Mouse (Mus musculus) cerebellum, postnatal 4 days (tissue): ENCODE results near the gene Vta1.
A peak's percentile ranks its signal among the peaks of the same experiment; 100 is the strongest.

Experiments
- DNase-seq, 2 experiments: peaks; one replicate each; pipeline ENCODE4 v3.0.0; 2022; ENCODE audit warnings: low spot score in 2 of 2, mixed read lengths in 1 of 2

Vta1 gene

DNA sequence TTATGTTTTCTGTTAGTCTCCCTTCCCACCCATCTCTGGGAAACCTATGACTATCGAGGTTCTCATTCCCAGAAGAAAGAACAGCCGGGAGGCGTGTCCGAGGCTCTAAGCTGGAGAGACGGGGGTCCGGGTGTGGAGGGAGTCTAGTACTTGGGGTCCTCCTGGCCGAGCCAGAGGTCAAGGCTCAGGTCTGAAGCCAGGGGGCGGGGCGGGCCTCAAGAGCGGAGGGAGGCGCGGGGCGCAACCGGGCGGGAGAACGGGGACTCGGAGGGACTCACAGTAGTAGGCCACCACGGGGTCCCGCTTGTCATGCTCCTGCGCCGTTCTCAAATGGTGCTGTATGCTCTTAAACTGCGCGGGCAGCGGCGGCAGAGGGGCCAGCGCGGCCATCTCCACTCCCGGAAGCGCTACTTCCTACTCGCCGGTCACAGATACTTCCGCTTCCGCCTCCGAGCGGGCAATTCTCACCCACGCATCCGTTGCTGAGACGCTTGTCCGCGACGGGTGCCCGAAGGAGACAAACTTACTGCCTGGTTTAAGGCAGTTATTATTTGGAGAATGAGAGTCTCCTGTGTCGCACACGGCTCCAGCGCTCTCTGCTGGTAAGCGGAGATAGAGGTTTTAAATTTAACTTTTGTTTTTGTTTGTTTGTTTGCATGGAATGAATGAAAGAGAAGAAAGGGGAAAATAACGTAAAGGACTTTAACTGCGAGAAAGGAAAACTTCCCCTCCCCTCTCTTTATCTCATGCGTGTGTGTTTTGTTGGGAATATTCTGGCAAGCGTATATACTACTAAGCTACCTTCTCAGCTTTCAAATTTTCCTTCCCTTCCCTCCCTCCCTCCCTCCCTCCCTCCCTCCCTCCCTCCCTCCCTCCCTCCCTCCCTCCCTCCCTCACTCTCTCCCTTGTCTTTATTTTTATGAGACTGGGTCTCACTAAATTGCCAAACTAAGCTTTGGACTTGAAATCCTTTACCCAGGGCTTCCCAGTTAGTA lies at the start of gene Vta1, which contains the start of gene Nmbr:
Gene Vta1, minus strand, starts transcription at position 489 of the 995 bp plus-strand sequence.
Gene Nmbr, plus strand, starts transcription at position 520 of the 995 bp plus-strand sequence.
- peak; percentile 95 for DNase-seq

DNA sequence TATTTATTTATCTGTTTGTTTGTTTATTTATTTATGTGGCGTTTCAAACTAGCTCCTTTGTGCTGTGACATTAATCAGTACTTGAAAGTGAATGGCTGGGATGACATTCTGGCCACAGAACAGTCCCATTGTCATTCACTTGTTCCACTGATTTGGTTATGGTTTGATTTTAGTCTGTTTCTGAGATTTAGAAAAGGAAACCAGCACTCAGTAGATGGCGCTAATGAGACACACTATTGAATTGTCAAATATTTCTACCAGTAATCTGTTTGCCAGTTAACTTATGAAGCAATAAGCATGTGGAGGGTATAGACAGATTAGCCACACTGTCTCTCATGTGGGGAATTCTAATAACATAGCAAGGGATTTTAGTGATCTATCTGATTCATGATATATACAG lies 28.9 kb upstream of the Vta1 start:
- peak in 1 of 2 experiments; percentile 28 for DNase-seq

DNA sequence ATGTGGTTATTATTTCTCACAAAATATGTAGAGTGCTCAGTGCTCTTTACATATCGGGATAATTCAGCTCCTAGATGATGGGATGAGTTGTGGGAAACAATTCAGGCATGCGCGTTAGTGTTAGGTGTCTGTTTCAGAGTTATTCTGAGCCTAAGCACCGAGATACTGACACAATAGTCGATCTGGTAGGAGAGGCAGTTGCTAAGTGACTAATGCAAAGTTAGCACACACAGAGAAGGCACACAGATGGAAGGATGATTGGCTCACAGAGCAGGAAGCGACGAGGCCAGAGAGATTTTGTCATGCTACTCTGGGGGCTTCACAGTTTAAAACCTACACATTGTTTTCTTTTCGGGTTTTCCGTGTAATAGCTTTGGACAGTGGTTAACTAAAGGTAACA lies 20.3 kb upstream of the Vta1 start:
- no peak for DNase-seq

DNA sequence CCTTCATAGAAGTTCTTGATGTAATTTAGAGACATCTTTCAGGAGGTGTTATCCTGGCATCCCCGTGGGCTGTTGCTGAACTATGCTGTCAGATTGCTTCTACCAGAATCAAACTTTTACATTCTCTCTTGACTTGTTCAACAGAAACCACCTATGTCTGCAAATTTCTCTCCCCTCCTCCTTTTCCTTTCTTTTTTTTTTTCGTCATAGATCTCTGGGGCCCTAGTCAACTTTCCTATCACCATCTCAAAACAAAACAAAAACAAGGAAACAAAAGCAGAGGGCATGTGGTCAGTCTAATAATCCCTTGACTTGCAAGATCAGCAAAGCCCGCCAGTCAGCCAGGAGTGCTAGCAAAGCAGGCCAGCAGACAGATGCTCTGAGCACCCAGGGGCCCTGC lies 12.8 kb upstream of the Vta1 start, which contains the start of gene Gje1:
Gene Gje1, minus strand, starts transcription at position 101 of the 400 bp plus-strand sequence.
- DNase-seq: no peak

DNA sequence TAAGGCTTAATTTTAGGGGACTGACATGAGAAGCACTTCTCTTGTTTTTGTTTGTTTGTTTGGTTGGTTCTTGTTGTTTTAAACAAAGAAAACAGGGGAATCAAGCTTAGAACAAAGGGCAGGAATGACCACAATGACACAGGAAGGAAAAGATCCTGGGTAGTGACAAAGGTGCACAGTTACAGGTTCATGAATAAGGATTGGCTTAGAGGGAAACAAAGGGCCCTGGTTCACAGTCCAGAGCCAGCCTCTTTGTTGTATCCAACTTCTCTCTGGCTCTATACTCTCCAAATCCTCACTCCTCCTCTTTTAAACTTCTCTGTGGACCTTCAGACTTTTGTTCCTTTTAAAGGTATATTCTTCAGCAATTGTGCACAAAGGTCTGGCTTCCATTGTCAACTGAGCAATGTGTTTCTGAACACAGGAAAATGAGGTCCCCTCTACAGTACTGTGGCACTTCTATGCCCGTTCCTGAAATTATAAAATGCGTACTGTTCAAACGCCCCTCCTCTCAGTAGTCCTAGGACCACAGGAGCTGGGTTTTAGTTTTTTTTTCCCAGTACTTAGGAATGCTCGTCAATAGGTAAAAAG lies 1.4 kb downstream of the Vta1 start:
- no peak for DNase-seq

DNA sequence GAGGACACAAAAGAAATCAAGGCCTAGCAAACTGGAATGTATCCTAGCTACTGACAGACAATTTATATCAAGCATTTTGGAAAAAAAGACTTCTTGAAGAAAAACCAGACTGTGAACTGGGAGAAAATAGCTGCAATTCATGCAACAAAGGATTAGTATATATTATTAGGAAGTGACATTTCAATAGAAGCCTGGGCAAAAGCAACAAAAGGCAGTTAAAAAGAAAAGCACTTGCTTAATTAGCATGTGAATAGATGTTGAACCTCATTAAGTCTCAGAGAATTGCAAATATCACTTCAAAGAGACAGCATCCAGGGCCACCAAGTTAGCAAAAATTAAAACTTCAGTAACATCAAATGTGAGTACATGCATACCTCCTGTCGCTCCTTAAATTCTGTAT lies 2.1 kb downstream of the Vta1 start:
- no peak for DNase-seq

DNA sequence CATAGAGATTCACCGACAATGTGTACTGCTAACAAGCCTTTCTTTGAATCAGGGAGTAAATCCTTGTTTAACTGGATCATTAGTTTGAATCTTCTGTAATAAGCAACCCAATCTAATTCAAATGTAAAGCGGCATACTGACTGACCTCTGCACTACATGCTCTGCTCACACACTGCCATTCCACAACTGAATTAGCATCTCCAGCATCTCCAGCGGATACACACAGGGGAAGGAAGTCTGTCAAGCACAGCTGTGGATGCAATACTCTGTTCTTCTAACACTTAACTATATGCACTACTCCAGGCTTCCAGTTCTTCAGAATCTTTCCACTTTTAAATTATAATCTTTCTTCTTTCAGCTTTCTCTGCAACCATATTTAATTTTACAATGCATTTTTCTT lies 15.0 kb downstream of the Vta1 start:
- no peak for DNase-seq

DNA sequence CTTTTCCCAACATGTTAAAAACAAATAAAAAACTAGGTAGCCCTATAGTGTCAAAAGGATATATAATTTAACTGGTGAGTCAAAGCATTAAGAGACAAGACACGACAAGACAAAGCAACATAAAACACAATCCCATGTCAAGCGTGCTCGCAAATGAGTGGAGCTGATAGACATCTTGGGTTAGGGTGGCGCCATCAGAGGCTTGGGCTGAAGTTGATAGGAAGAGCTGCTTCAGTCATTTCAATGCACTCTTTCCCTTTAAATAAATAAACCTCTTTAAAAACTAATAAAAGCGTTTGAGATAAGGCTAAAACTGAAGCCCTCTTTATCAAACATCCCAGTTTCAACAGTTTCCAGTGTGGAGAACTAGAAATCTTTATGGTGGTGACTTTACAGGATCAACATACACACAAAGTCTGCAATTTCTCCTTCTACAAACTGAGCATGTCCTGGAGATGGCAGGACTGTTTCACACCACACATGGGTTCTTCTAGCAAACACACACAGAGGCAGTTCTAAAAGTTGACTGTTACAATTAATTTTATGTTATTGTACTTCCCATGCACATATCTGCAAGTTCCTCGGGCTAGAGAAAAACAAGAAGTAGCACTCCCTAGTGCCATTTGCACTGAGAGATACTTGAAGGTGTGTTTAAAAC lies 16.4 kb downstream of the Vta1 start:
- no peak for DNase-seq

DNA sequence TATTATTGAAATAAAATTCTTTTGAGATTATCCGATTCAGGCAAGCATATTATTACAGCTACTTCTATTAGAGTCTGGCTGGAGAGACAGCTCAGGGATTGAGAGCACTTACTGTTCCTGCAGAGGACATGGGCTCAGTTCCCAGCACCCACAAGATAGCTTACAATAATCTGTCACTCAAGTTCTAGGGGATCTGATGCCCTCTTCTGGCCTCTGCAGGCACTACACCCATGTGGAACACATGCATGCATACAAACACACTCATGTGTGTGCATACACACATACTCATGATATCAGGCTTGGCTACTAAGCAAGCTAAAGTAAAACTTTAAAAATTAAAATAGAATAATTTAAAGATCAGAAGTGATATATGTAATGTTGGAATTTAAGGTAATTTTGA lies 19.7 kb downstream of the Vta1 start:
- DNase-seq: no peak

DNA sequence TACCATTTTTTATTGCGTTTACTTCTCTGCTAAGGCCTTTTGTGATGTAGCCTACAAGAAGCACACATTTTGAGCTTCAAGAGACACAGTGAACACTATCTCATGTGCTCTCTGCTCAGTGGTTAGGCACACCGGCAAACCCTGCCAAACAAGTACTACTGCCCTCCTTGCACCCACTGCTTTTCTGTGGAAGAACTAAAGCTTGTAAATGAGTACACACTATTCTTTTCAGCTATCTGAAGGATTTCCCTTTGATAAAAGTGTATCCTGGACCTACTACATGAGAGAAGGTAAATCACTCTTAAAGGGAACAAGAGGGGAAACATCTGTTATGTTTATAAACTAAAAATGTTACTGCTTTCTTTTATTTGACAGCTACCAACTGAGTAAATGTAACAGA lies 39.2 kb downstream of the Vta1 start:
- no peak for DNase-seq

DNA sequence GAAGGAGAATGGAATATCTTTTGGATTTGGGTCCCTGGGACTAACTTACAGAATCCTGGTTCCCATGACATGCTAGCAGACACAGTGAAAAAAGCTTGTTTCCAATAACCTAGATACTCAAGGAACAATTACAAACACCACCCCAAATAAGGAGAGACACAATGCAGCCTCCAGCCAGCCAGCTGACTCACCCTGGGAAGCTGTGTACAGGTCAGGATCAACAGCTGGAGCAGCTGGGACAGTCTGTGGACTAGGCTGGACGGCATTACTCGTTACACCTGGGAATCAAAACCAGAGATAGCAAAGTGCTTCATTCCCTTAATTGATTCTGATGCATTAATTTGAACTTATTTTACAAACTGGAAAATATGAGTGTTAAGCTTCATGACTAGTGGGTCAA lies 44.5 kb downstream of the Vta1 start:
- no peak for DNase-seq

DNA sequence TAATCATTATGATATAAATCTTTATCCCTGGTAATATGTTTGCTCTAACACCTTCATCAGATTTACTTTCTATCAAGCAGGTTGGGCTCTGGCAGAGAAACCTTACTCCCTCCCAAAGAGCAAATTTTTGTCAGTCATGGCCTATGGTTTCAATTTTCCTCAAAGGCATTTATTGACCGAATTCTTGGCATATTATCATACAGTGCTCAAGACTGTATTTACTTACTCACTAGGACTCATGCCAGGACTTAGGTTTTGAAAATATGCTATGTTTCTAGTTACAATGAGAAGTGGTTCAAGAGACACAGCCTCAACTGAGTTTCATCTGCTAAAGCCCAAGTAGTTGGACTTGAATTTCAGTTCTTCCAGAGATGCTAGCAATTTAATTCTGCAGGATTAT lies 65.7 kb downstream of the Vta1 start:
- no peak for DNase-seq

DNA sequence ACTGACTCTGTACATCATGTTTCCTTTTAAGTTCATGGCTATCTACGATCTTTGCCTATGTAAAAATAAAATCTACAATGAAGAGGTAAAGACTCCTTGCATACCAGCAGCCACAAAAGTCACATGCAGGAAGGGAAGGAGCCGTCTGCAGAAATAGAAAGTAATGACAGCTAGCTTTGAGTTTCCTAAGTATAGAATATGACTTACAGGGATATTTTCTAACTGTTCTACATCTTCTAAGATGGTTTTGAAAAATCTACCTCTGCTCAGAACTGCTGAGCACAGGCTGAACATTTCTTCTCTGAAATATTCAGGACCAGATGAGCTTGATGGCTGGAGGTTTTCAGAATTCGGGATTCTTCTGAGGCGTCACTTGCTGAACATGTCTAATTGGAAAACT lies 66.3 kb downstream of the Vta1 start:
- no peak for DNase-seq

DNA sequence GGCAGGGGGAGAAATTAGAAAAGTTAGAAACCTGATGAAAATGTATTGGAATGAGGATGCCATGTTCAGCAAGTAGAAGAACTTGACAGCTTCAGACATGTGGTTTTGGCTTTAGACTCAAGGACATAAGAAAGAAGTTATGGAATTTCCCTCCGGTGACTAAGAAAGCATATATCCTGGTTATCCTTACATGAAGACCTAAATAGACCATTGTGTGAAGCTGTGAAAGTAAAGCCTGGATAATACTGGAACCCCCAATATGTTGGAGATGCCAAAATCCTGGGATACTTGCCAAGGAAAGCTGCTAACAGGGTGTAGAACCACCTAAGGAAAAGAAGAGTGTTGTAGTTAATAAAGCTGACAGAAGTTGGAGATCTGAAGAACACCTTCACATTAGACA lies 79.7 kb downstream of the Vta1 start:
- no peak for DNase-seq

DNA sequence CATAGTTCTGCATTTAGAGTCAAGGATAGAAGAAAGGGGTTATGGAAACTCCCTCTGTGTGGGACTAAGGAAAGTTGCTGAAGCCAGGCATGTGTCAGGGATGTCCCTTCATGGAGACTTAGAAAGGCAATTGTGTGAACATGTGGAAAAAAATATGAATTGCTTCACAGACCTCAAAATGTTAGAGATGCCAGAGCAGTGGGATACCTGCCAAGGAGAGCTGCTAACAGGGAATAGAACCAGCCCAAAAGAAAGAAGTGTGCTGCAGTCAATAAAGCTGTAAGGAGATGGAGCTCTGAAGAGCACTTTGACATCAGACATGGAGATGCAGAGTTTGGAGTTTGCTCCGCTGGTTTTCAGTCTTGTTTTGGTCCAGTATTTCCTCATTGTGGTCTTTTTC lies 86.2 kb downstream of the Vta1 start:
- no peak for DNase-seq

DNA sequence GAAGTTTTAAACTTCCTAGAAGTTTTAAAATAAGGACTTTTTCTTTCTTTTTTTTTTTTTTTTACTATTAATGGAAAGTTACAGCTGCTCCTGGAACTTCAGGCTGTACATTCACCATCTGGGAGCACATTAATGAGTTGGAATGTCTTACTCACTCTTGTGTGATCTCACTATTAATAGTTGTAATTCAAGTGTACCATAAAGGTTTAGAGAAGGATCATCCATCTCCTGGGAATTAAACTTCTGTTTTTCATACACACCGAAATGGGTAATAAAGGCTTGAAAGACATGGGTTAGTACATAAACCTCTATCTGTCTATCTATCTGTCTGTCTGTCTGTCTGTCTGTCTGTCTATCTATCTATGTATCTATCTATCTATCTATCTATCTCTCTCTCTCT lies 87.1 kb downstream of the Vta1 start:
- no peak for DNase-seq

DNA sequence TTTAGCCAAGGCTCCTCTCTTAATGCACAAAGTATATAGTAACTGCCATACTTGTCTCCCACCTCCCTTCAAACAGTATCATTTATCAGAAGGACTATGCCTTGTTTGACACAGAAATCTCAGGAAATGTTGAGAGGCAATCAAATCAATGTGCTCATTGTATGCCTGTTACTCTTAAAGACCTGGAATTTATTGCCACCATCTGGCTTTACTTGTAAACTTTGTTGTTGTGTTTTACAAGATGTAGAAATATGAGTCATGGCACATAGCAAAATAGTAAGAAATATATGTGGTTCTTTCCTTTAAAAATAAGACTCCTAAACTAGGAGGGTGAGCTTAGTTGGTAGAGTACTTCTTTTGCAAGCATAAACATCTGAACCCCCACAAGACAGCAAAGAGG lies 89.9 kb downstream of the Vta1 start:
- DNase-seq: no peak

DNA sequence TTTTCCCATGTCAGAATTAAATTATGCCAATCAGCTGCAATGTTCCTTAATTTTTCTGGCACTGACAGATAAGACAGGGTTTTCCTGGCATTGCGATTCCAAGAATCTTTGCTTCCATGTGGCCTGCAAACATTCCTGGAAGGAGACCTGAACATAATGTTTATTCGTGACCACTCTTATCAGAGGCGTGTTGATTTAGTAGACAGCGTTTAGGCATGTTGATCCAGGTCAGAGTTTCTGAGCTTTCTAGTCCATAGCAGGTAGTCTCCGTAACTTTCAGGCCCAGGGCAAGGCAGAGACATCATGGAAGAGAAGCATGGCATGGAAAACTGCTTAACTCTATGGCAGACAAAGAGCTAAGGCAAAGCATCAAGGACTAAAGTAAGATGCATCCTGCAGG lies 97.8 kb downstream of the Vta1 start:
- DNase-seq: no peak
